Mouse (Mus musculus) heart, adult 11 months (tissue): ENCODE data around the gene Slamf7.
A peak's percentile ranks its signal among the peaks of the same experiment; 100 is the strongest.

ENCODE experiments used
- DNase-seq: peaks from one replicate; pipeline ENCODE4 v3.0.0; 2022

Slamf7 gene

DNA sequence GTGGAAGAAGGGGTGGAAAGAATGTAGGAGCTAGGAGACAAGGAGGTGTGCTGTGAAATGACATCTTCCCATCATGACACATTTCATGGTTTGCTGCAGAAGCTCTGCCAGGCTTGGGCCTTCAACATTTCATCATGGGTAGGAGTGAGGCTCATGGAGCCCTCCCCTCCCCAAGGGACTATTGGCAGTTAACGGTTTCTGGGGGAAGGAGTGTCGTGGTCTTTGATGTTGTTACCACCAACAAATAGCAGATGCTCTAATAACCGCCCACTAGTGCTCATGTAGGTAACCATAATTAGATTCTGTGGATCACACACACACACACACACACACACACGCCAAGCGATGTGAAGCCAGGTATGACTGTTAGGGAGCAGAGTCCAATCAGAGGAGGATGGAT, at the start of gene Slamf7:
TSS of gene Slamf7 (minus strand) at position 302 of the 400 bp plus-strand sequence.
- DNase-seq, result peak; percentile 55

GRCm38 (mm10) chr1:171698983-171699382, 46.1 kb upstream of the Slamf7 start:
- DNase-seq, result peak; percentile 88

DNA sequence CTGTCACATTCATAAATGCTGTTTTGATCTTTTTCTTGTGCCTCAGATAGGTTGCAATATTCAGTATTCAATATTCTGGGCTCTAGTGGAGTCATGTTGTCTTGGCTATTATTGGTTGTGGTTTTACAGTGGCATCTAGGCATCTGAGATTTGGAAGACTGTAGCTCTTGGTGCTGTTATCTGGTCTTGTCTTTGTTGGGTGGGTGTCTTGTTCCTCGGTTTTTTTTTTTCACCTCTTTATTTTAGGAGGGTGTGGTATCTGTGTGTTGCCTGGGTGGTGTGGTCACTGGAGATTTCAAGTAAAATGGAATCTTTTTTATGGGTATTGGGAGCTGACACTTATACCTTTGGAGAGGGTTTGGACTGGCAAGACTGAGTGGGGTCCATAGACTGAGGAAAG, 41.1 kb upstream of the Slamf7 start:
- DNase-seq, result no peak

- DNase-seq, result no peak
Observed at GRCm38 (mm10) chr1:171687320-171687719, 34.5 kb upstream of the Slamf7 start.

GRCm38 (mm10) chr1:171684923-171685322, 32.1 kb upstream of the Slamf7 start:
- DNase-seq, result no peak

DNA sequence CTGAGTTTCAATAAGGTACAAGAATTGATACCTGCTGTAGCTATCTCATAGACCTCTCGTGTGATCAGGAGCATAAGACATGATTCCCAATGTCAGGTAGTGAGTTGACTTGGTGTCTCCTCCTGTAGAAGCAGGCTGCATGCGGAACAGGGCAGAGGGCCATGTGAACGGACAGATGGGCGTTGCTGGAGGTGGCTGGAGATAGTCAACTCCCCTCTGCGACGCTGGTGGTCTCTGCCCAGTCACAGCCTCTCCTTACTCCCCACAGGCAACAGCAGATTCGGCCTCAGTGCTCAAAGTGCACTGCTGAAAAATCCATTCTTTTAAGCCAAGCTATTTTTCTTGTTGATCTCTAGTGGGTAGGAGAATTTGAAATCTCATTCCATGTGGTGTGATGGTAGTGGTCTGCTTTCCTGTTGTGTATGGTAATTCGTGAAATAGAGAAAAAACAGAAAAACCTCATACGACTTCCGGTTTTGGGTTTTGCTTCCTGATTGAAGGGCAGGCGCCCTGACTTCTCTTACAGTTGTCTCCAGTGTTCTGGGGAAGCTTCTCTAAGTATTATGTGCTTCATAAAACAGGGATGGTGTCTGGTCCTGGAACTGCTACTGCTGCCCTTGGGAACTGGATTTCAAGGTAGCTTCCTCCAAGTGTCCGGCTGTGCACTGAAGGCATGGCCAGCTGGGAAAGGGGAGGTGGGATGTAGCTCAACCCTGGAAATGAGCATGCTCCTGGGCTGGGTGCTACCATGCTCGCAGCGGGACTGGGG, 28.9 kb upstream of the Slamf7 start, which contains the start of gene Cd48:
TSS of gene Cd48 (plus strand) at position 479 of the 769 bp plus-strand sequence.
- DNase-seq, result no peak

- peak; percentile 93 for DNase-seq
Observed at GRCm38 (mm10) chr1:171681009-171681408, 28.2 kb upstream of the Slamf7 start.

GRCm38 (mm10) chr1:171677721-171678120, 24.9 kb upstream of the Slamf7 start:
- no peak for DNase-seq

- peak; percentile 31 for DNase-seq
Observed at GRCm38 (mm10) chr1:171674467-171674866, 21.6 kb upstream of the Slamf7 start.

GRCm38 (mm10) chr1:171672854-171673475, 20.1 kb upstream of the Slamf7 start:
- DNase-seq, result peak; percentile 93

- peak; percentile 16 for DNase-seq
Observed at GRCm38 (mm10) chr1:171672451-171672850, 19.6 kb upstream of the Slamf7 start.

DNA sequence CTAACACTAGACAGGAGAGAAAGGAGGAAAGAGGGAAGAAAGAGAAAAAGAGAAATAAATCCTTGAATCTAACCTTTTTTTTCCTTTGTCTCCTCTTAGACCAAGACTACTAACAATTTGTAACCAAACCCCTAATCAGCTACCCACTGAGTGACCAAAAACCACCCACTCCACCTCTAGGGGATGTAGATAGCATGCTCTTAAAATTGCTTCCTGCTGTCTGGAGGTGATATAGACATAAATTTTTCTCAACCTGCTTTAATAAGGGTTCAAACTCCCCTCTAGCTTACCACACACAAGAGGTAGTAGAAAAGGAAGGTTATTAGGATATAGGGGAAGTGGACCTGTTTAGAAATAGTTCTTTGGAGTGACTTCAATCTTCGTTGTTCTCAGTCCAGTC, 14.3 kb upstream of the Slamf7 start:
- peak; percentile 5 for DNase-seq

- DNase-seq, result peak; percentile 8
Observed at GRCm38 (mm10) chr1:171666350-171666749, 13.5 kb upstream of the Slamf7 start.

- peak; percentile 21 for DNase-seq
Observed at GRCm38 (mm10) chr1:171663757-171664156, 10.9 kb upstream of the Slamf7 start.

GRCm38 (mm10) chr1:171661482-171661881, 8.6 kb upstream of the Slamf7 start:
- peak; percentile 8 for DNase-seq

DNA sequence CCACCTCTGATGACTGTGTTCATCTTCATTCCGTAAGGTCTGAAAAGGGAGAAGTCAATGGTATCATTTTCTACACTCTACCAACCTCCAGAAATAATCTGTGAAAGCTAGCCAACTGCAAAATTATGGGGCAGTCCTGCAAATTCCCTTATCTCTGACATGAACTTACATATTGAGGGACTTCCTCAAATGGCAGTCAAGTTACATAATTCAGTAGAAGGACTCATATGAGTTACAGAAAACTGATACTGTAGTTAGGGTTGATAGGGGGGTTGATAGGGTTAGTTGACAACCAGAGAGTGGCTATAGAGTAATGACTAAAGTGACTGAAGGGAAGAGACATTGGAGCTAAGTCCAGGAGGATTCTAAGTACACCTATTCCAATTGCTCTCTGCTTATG, 7.6 kb upstream of the Slamf7 start:
- peak; percentile 19 for DNase-seq

DNA sequence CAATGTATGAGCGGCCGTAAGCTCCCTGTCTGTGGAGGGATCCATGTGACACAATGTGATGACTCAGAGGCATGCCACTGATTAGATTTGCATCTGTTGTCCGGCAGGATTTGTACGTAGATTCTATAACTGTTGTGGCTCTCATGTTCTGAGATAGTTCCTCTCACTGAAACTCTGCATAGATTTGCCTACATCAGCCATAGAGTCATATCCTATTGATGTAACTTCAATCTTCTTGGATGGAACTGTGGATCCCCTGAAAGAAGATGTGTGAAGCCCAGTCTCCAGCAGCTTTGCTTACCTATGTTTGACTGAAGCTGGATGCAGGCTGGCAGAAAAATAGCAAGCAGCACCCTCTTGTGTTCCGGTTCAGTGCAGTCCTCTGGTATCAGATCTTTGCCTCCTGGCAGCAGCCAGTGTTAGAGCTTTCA, 5.7 kb upstream of the Slamf7 start:
- DNase-seq, result peak; percentile 85

GRCm38 (mm10) chr1:171648840-171649239, 4.0 kb downstream of the Slamf7 start:
- DNase-seq, result peak; percentile 44

DNA sequence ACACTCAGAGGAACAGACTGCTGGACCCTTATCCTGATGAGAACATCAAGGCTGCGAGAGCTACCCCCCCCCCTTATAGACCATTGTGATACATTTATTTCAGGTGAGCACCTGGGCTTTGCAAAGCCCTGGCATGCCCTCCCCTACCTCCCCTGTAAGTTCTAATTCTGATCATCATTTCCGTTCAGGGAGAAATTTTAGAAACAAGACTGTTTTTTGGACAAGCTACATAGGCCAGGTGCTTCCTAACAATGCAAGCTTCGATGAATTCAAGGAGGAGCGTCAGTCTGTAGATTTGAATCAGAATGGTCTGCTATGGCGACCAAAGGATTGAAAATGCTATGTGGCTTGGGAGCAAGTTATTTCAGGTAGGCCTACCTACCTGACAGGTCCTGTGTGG, 5.1 kb downstream of the Slamf7 start:
- peak; percentile 66 for DNase-seq

DNA sequence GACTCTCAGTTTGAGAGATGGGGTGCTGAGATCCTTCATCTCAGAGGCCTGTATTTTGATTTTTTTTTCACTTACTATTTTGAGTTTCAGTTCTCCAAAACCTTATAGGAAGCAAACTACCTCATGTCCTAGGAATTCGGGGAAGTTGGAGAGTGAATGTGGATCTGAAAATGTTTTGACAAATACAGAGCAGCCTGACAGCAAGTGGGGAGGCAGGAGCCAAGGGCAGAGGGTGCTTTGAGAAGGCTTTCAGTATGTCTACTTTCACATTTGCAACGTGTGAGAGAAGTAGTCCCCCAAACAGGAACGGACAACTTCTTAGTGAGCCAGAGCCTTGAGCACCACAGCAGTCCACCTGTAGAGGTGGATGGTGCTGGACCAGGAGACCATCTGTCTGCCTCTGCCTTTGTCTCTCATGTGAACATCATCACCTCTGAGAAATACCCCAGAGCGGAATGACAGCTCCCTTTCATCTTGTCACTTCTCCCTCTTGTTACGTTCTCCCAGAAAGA, 6.3 kb downstream of the Slamf7 start:
- peak; percentile 88 for DNase-seq

- peak; percentile 86 for DNase-seq
Observed at GRCm38 (mm10) chr1:171643612-171644011, 9.2 kb downstream of the Slamf7 start.

DNA sequence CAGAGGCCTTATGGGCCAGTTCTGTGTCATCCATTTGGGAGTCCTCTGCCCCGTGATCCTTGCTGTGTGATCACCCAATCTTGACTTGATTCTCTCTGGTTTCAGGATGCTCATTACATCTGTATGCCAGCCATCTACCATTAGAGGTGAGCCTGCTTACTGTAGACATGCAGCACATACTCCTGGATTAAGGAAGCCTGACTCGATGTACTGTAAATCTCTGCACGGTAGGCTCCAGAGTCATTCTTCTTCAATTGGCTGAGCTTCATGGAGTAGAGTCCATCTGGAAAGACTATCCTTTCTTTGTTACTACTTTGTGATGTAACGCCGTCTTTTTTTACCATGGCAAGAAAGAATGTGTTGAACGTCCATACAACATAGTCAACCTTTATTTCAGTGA, 12.0 kb downstream of the Slamf7 start:
- DNase-seq, result peak; percentile 67

GRCm38 (mm10) chr1:171638686-171639085, 14.1 kb downstream of the Slamf7 start:
- DNase-seq, result peak; percentile 87

- peak; percentile 90 for DNase-seq
Observed at GRCm38 (mm10) chr1:171637101-171637500, 15.7 kb downstream of the Slamf7 start.
